Comparison of ENCODE assay signal across 8 mouse cellular contexts in genomic region chr2:135659391-135660180, GRCm38 (mm10). TPM values are rescaled to one million over a fixed set of nuclear protein-coding genes. Genes with fewer than 3 reads are reported as not detected.
A peak's percentile ranks its signal among the peaks of the same experiment; 100 is the strongest.
DNase-seq lines count a peak whose midpoint lies in the region; ATAC-seq and TF ChIP-seq lines count a peak whose summit lies in the region.

No protein-coding gene starts in this region.

- peak; percentile 66 for ATAC-seq in forebrain, embryonic 11.5 days (replicated peaks; ENCODE audit: low FRiP score)
- peak; percentile 78 for ATAC-seq in heart, embryonic 15.5 days (replicated peaks; ENCODE audit: insufficient number of reproducible peaks, insufficient read depth, low FRiP score, low read depth)
- ATAC-seq in liver, embryonic 16.5 days (ENCODE audit: low read depth): peak; percentile 71
- ATAC-seq in neural tube, embryonic 13.5 days (ENCODE audit: low read depth): peak; percentile 73

- H3K4me1 ChIP-seq in forebrain, embryonic 11.5 days (replicated peaks; ENCODE audit: control insufficient read depth, insufficient read depth, low read length): no peaks in the 10 kb centered on the region; the same call in 1 of the 2 replicates
- H3K4me1 ChIP-seq in heart, embryonic 15.5 days (replicated peaks): peaks cover 12% of the 10 kb centered on the region
- no peaks in the 10 kb centered on the region; the same call in 1 of the 2 replicates for H3K4me1 ChIP-seq in liver, embryonic 16.5 days (ENCODE audit: control insufficient read depth, low read depth, low read length)
- peaks cover 19% of the 10 kb centered on the region for H3K4me1 ChIP-seq in neural tube, embryonic 13.5 days (replicated peaks)

- H3K9ac ChIP-seq in forebrain, embryonic 11.5 days (ENCODE audit: low read length): peak overlapping the region; percentile 96
- H3K9ac ChIP-seq in heart, embryonic 15.5 days: peak overlapping the region; percentile 97
- peak overlapping the region; percentile 68 for H3K9ac ChIP-seq in liver, embryonic 16.5 days (ENCODE audit: low read depth, low read length)
- peak overlapping the region; percentile 95 for H3K9ac ChIP-seq in neural tube, embryonic 13.5 days

- peak overlapping the region; percentile 96 for H3K27ac ChIP-seq in forebrain, embryonic 11.5 days (ENCODE audit: low read depth, low read length)
- H3K27ac ChIP-seq in heart, embryonic 15.5 days: peak overlapping the region; percentile 98
- peak overlapping the region; percentile 70 for H3K27ac ChIP-seq in liver, embryonic 16.5 days (ENCODE audit: low read length)
- H3K27ac ChIP-seq in neural tube, embryonic 13.5 days (replicated peaks): peak overlapping the region; percentile 98

- under 1% methylated on average over 33 of the region's 97 CpGs for WGBS in forebrain, embryonic 11.5 days
- WGBS in heart, embryonic 15.5 days: under 1% methylated on average over 52 of the region's 97 CpGs
- WGBS in liver, embryonic 16.5 days (ENCODE audit: insufficient replicate concordance): under 1% methylated on average over 32 of the region's 97 CpGs
- WGBS in neural tube, embryonic 13.5 days: under 1% methylated on average over 39 of the region's 97 CpGs

- H3K27me3 ChIP-seq in forebrain, embryonic 11.5 days (ENCODE audit: control insufficient read depth, insufficient read depth, low read length): no peaks in the 10 kb centered on the region
- no peaks in the 10 kb centered on the region for H3K27me3 ChIP-seq in heart, embryonic 15.5 days
- peaks cover 4% of the 10 kb centered on the region; the same call in 1 of the 2 replicates for H3K27me3 ChIP-seq in liver, embryonic 16.5 days (ENCODE audit: control insufficient read depth, insufficient read depth, low read depth, low read length)
- H3K27me3 ChIP-seq in neural tube, embryonic 13.5 days: no peaks in the 10 kb centered on the region

- peak overlapping the region; percentile 77 for H3K4me3 ChIP-seq in forebrain, embryonic 11.5 days (ENCODE audit: low read depth, low read length)
- H3K4me3 ChIP-seq in heart, embryonic 15.5 days: peak overlapping the region; percentile 92
- peak overlapping the region; percentile 71 for H3K4me3 ChIP-seq in liver, embryonic 16.5 days (ENCODE audit: low read depth, low read length)
- peak overlapping the region; percentile 79 for H3K4me3 ChIP-seq in neural tube, embryonic 13.5 days

- no peaks in the 10 kb centered on the region for H3K9me3 ChIP-seq in forebrain, embryonic 11.5 days (ENCODE audit: control insufficient read depth, low read length)
- no peaks in the 10 kb centered on the region for H3K9me3 ChIP-seq in heart, embryonic 15.5 days (replicated peaks)
- H3K9me3 ChIP-seq in liver, embryonic 16.5 days (replicated peaks; ENCODE audit: control insufficient read depth, low read length): no peaks in the 10 kb centered on the region
- no peaks in the 10 kb centered on the region; the same call in 1 of the 2 replicates for H3K9me3 ChIP-seq in neural tube, embryonic 13.5 days

- peak; percentile 62 for DNase-seq in CD4-positive, CD25-positive, alpha-beta regulatory T cell, adult 2 months (ENCODE audit: low read depth, low spot score)
- DNase-seq in brain, embryonic 14.5 days (ENCODE audit: low read depth): peak; percentile 73
- DNase-seq in forebrain, embryonic 11.5 days (ENCODE audit: low spot score): peak; percentile 87
- DNase-seq in kidney, postnatal 10 days: peak; percentile 79
- DNase-seq in testis, postnatal 14 days (ENCODE audit: low spot score): peak; percentile 64

- peaks cover 3% of the 10 kb centered on the region; the same call in 1 of the 2 replicates for H3K36me3 ChIP-seq in forebrain, embryonic 11.5 days (ENCODE audit: control insufficient read depth, insufficient read depth, low read length)
- no peaks in the 10 kb centered on the region; the same call in 1 of the 2 replicates for H3K36me3 ChIP-seq in heart, embryonic 15.5 days
- no peaks in the 10 kb centered on the region for H3K36me3 ChIP-seq in liver, embryonic 16.5 days (ENCODE audit: control insufficient read depth, insufficient read depth)
- peaks cover 3% of the 10 kb centered on the region; the same call in 1 of the 2 replicates for H3K36me3 ChIP-seq in neural tube, embryonic 13.5 days

- H3K4me2 ChIP-seq in forebrain, embryonic 11.5 days (ENCODE audit: low read depth, low read length, severe bottlenecking): peak overlapping the region; percentile 66
- H3K4me2 ChIP-seq in heart, embryonic 15.5 days: peak overlapping the region; percentile 71
- peak overlapping the region; percentile 79 for H3K4me2 ChIP-seq in liver, embryonic 16.5 days (ENCODE audit: low read depth, low read length)
- H3K4me2 ChIP-seq in neural tube, embryonic 13.5 days: peak overlapping the region; percentile 62

- TF ChIP-seq CTCF in brain, embryonic 14.5 days (IDR thresholded peaks at IDR 0.05; ENCODE audit: borderline replicate concordance, extremely low read depth, insufficient read depth, insufficient read length): no peak

- peak; percentile 59; the same call in 1 of the 2 replicates for TF ChIP-seq POLR2A in brain, embryonic 14.5 days (IDR thresholded peaks at IDR 0.05; ENCODE audit: borderline replicate concordance, extremely low read depth, insufficient read depth, insufficient read length, poor library complexity, severe bottlenecking)

RNA-seq across cellular contexts. Expression of gene Plcb4, which starts 0.8 kb away (rescaled TPM):
- polyA plus RNA-seq in brain, embryonic 14.5 days (2012; rRNA removed): 22.7 and 40.1 TPM in 2 replicates
- 19.6 and 24.1 TPM in 2 replicates for polyA plus RNA-seq in forebrain, embryonic 11.5 days (2014; fragmentation: Nextera tagmentation; extraction: Ambion mirVana)
- 33.1 and 38.8 TPM in 2 replicates for polyA plus RNA-seq in heart, embryonic 15.5 days (2015; fragmentation: Nextera tagmentation; extraction: Ambion mirVana)
- 1.6 and 2.3 TPM in 2 replicates for polyA plus RNA-seq in liver, embryonic 16.5 days (2015; fragmentation: Nextera tagmentation; extraction: Ambion mirVana)
- 38.2 and 39.6 TPM in 2 replicates for polyA plus RNA-seq in neural tube, embryonic 13.5 days (2015; fragmentation: Nextera tagmentation; extraction: Ambion mirVana)

Comparison
In these comparisons a context has a peak if more than half of its experiments do, and no peak if none do; other contexts are left out.
1. Peak in every context shown above with its lines: DNase-seq, ATAC-seq, H3K4me3 ChIP-seq and H3K27ac ChIP-seq.